Mouse (Mus musculus) midbrain, embryonic 14.5 days (tissue): ENCODE measurements around the gene Cox8b. TPM values are rescaled to one million over a fixed set of nuclear protein-coding genes. Genes with fewer than 3 reads are reported as not detected.

Experiments
- ATAC-seq: fragments of 200-750 bp; cut with Nextera tagmentation; 2 replicates; pipeline ENCODE4 v1.8.0; 2017; ENCODE audit warnings: moderate number of reproducible peaks, moderate library complexity; ENCODE audit not compliant: low FRiP score, low TSS enrichment
- DNase-seq: peaks from one replicate; pipeline ENCODE4 v3.0.0-alpha.2; 2015
- H3K27ac ChIP-seq: fragments of 300-500 bp; sonication (generic); replicated peaks from 2 replicates; pipeline ENCODE4 v1.5.1; 2014; ENCODE audit warnings: mild to moderate bottlenecking, low read depth, low read length, moderate library complexity
- H3K27me3 ChIP-seq: fragments of 300-500 bp; sonication (generic); 2 replicates; pipeline ENCODE4 v1.6.1; 2014; ENCODE audit warnings: low read length, control low read depth, mixed read lengths; ENCODE audit not compliant: control insufficient read depth, insufficient read depth
- H3K36me3 ChIP-seq: fragments of 300-500 bp; sonication (generic); 2 replicates; pipeline ENCODE4 v1.6.1; 2014; ENCODE audit warnings: low read length, control low read depth; ENCODE audit not compliant: control insufficient read depth, insufficient read depth
- H3K4me1 ChIP-seq: fragments of 300-500 bp; sonication (generic); 2 replicates; pipeline ENCODE4 v1.6.1; 2014; ENCODE audit warnings: mild to moderate bottlenecking, antibody characterized with exemption, low read length, control low read depth; ENCODE audit not compliant: control insufficient read depth, insufficient read depth
- H3K4me2 ChIP-seq: fragments of 300-500 bp; sonication (generic); 2 replicates; pipeline ENCODE4 v1.6.1; 2014; ENCODE audit warnings: mild to moderate bottlenecking, low read length, moderate library complexity
- H3K4me3 ChIP-seq: fragments of 300-500 bp; sonication (generic); replicated peaks from 2 replicates; pipeline ENCODE4 v1.5.1; 2014; ENCODE audit warnings: low read depth, low read length
- H3K9ac ChIP-seq: fragments of 300-500 bp; sonication (generic); replicated peaks from 2 replicates; pipeline ENCODE4 v1.6.1; 2014; ENCODE audit warnings: mild to moderate bottlenecking, low read length, moderate library complexity
- H3K9me3 ChIP-seq: fragments of 300-500 bp; sonication (generic); 2 replicates; pipeline ENCODE4 v1.6.1; 2016; ENCODE audit warnings: low read length, control low read depth, mixed read lengths; ENCODE audit not compliant: control insufficient read depth
- WGBS: fragments of 180-500 bp; shearing (Covaris S2); extraction: QIAGEN DNeasy Blood & Tissue Kit; methylation state at CpG from one replicate; pipeline ENCODE4 v1.1.7; 2014; 5-methylcytosine and 5-hydroxymethylcytosine counted together
- polyA plus RNA-seq: library from polyadenylated mRNA; unstranded; fragments of >200 nt; fragmentation: Nextera tagmentation; extraction: Ambion mirVana; gene quantifications from 2 replicates; pipeline ENCODE4 v1.2.1, GENCODE M21; 2014

The Cox8b gene
- polyA plus RNA-seq, 1 experiment from 2014 or later, result not detected

DNA sequence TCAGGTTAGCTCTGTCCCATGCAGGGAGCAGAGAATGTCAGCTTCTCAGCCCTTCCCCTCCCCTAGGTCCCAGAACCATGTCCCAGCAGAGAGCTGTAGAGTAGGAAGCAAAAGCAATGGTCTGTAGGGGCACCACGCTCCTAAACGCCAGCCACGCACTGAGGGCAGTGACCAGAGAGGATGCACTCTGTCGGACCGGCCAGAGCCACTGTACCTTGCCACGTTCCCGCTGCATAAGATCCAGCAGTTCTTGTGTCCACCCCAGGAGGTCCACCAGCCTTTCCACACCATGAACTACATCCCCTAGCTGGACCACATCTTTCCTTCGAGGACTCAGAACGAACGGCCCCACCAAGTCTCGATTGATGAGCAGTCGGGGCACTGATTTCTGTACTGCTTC, 35.5 kb downstream of the Cox8b start:
- Histone ChIP-seq H3K27me3 (no peaks in the 10 kb centered on the region), H3K36me3 (peaks cover 71% of the 10 kb centered on the region), H3K9ac (no peak overlapping the region), H3K27ac (no peak overlapping the region), H3K4me3 (no peak overlapping the region), H3K4me1 (no peaks in the 10 kb centered on the region), H3K4me2 (no peak overlapping the region), H3K9me3 (no peaks in the 10 kb centered on the region)
- ATAC-seq, result no peak
- DNase-seq, result no peak
- WGBS, result 91% methylated on average over 12 of the region's 12 CpGs

DNA sequence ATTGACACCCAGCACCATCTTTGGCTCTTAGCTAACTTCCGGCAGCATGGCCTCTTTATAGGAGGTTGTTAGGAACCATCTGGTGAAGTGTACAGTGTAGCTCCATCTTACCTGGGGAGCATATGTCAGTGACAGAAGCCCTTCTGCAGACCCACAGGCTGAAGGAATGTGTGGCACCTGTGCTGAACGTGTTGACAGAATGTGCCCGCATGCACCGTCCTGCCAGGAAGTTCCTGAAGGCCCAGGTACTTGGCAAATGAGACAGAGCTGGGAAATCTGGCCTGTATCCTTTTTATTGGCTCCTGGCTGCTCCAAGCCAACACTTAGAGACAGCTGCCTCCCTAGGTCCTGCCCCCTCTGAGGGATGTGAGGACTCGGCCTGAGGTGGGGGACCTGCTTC, 39.5 kb downstream of the Cox8b start:
- Histone ChIP-seq H3K27ac (no peak overlapping the region), H3K4me2 (no peak overlapping the region), H3K9me3 (no peaks in the 10 kb centered on the region), H3K27me3 (no peaks in the 10 kb centered on the region), H3K36me3 (peaks cover 71% of the 10 kb centered on the region), H3K9ac (no peak overlapping the region), H3K4me1 (peaks cover 14% of the 10 kb centered on the region), H3K4me3 (no peak overlapping the region)
- DNase-seq (no peak), ATAC-seq (no peak)
- WGBS, result 86% methylated on average over 5 of the region's 5 CpGs

DNA sequence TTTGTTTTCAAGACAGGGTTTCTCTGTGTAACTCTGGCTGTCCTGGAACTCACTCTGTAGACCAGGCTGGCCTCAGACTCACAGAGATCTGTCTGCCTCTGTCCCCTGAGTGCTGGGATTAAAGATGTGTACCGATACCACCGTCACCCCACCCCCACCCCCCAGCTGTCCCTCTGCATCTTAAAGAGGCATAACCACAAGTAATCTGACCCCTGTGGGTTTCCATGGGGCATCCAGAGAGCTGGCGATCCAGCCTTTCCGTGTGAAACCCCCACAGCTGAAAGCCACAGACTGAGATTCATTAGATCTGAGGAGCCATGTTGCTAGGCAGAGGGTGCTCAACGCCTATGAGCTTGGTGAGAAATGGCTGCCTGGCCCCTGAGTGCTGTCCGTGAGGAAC, 40.2 kb downstream of the Cox8b start:
- ATAC-seq (no peak), DNase-seq (no peak)
- Histone ChIP-seq H3K4me2 (no peak overlapping the region), H3K27me3 (no peaks in the 10 kb centered on the region), H3K4me1 (peaks cover 21% of the 10 kb centered on the region), H3K4me3 (no peak overlapping the region), H3K9ac (no peak overlapping the region), H3K36me3 (peaks cover 67% of the 10 kb centered on the region), H3K27ac (no peak overlapping the region), H3K9me3 (no peaks in the 10 kb centered on the region)
- 63% methylated on average over 6 of the region's 6 CpGs for WGBS

DNA sequence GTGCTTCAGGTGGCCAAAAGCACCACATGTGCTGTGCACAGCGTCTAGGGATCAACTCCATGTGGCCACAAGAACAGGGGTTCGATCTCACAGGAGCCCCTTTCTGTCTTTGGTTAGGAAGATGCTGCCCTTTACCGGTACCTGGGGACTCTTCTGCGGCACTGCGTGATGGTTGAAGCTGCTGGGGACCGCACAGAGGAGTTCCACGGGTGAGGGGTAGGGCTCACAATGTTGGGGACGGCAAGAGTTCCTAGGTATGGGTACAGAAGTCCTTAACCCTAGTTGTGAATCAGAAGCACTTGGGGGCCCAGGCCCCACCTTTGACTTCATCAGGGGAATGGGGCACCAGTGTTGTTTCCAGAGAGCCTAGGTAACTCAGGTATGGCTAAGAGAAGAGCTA, 41.5 kb downstream of the Cox8b start:
- H3K9me3 ChIP-seq, result no peaks in the 10 kb centered on the region
- H3K36me3 ChIP-seq, result peaks cover 63% of the 10 kb centered on the region
- H3K4me2 ChIP-seq, result peak overlapping the region; percentile 92
- 96% methylated on average over 8 of the region's 8 CpGs for WGBS
- peak overlapping the region; percentile 90; the same call in 1 of the 2 replicates for H3K9ac ChIP-seq
- no peak for DNase-seq
- H3K4me3 ChIP-seq, result peak overlapping the region; percentile 85
- H3K27me3 ChIP-seq, result no peaks in the 10 kb centered on the region
- no peak overlapping the region for H3K27ac ChIP-seq
- no peak for ATAC-seq
- H3K4me1 ChIP-seq, result peaks cover 22% of the 10 kb centered on the region

DNA sequence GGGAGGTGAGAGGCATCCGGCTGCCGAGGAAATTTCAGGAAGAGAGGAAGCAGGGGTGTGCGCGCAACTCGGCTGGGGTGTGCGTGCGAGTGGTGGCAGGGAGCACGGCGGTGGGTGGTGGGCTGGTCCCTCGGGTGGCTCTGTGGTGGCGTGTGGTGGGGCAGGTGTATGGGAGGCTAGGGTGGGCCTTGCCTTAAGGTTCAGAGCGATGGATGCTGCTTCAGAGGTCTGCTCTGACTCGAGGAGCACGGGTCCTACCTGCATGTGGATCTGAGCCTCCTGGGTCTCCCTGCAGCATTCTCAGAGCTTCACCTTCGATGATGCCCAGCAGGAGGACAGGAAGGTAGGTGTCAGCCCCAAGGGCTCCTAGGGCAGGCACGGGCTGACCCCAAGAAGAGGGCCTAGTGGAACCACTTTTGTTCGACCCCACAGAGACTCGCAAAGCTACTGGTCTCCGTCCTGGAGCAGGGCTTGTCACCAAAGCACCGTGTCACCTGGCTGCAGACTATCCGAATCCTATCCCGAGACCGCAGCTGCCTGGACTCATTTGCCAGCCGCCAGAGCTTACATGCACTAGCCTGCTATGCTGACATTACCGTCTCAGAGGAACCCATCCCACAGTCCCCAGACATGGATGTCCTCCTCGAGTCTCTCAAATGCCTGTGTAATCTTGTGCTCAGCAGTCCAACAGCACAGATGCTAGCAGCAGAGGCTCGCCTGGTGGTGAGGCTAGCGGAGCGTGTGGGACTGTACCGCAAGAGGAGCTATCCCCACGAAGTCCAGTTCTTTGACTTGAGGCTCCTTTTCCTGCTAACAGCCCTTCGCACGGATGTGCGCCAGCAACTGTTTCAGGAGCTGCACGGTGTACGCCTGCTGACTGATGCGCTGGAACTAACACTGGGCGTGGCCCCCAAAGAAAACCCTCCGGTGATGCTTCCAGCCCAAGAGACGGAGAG, 42.4 kb downstream of the Cox8b start, which contains the start of gene Bet1l:
Bet1l (minus strand) TSS at position 28 of the 956 bp plus-strand sequence.
- Histone ChIP-seq H3K4me3 (peak within 1 kb of the TSS; percentile 85), H3K4me1 (peaks cover 22% of the 10 kb centered on the region), H3K9me3 (no peaks in the 10 kb centered on the region), H3K27me3 (no peaks in the 10 kb centered on the region), H3K36me3 (peaks cover 63% of the 10 kb centered on the region), H3K4me2 (peak within 1 kb of the TSS; percentile 92), H3K9ac (peak within 1 kb of the TSS; percentile 90), H3K27ac (peak within 1 kb of the TSS; percentile 91)
- no peak for DNase-seq
- peak; percentile 28 for ATAC-seq
- 40% methylated on average over 40 of the region's 40 CpGs for WGBS

DNA sequence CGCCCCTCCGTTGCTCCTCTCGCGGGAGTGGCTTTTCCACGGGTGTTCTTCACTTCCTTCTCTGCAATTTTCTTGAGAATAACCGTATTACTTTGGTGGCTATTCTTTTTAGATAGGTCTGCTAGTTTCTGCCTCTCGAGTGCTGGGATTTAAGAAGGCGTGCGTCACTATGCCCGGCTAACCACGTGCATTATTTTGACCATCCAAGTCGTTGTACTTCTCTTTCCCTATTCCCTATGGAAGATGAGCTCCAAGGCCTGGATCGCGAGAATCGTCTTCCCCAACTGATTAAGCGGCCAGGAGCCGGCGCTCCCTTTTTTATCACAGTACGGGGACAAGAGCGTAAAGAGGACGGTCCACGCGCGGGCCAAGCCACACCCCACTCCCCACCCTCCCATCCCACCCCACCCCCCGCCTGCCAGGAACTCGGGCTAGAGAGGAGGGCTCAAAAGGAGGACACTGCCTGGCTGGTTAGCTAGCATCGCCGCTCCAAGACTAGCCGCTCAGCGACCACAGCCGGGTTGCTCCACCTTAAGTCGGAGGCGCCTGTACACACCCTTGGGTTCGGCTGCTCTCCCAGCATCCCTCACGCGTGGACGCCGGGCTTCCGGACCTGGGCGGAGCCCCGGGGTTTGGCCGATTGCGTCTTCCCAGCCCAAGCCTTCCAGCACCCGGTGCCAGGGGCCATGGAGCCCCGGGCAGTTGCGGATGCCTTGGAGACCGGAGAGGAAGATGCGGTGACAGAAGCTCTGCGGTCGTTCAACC, 43.3 kb downstream of the Cox8b start, which contains the start of gene Ric8a:
Ric8a (plus strand) TSS at position 173 of the 765 bp plus-strand sequence.
- Histone ChIP-seq H3K9ac (peak within 1 kb of the TSS; percentile 90), H3K4me1 (peaks cover 22% of the 10 kb centered on the region), H3K27me3 (no peaks in the 10 kb centered on the region), H3K9me3 (no peaks in the 10 kb centered on the region), H3K27ac (peak within 1 kb of the TSS; percentile 91), H3K4me2 (peak within 1 kb of the TSS; percentile 92), H3K4me3 (peak within 1 kb of the TSS; percentile 85), H3K36me3 (peaks cover 63% of the 10 kb centered on the region)
- DNase-seq (peak; percentile 87), ATAC-seq (peak; percentile 78)
- under 1% methylated on average over 50 of the region's 50 CpGs for WGBS

DNA sequence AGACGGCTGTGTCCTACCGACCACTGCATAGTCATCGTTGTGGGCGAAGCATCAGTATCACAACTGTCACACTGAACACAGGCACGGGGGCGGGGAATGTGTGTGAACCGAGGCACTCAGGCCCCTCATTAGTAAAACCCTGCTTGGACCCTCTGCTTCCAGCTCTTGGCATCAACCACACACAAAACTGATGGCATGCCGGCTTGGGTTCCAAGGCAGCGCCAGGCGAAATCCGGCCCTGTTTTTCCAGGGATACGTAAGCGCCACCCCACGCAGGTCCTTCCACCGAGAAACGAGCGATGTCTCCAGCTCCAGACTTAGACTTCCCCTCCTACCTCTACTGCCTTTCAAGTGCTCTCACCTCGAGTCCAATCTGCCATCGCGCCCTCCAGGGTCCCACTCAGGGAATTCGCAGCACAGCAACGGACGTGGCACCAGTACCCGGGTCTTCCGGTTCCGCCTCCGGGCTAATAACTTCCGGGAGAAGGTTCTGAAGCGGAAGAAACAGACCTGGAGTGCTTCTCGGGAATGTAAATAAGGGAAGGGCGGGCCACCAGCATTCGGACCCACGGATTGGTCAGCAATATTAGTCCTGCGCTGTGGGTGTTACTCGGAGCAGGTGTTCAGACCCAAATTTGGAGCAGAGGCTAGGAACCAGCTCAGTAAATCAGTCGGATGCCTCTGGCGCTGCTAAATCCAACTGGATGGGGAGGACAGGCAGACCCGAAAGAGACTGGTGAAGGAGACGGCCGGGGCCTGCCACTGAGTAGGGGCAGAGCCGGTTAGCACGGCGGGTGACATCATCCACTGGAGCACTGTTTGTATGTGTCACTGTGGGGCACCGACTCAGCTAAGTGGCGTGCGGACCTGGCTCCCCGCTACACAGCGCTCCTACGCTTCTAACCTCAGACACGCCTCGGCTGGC, 44.1 kb downstream of the Cox8b start, which contains the start of gene Gm45785:
Gm45785 (minus strand) TSS at position 472 of the 925 bp plus-strand sequence.
- H3K27me3 ChIP-seq, result no peaks in the 10 kb centered on the region
- peak within 1 kb of the TSS; percentile 90 for H3K9ac ChIP-seq
- 1% methylated on average over 51 of the region's 51 CpGs for WGBS
- DNase-seq (peak; percentile 93), ATAC-seq (peak; percentile 79)
- H3K27ac ChIP-seq, result peak within 1 kb of the TSS; percentile 91
- H3K4me2 ChIP-seq, result peak within 1 kb of the TSS; percentile 92
- peaks cover 62% of the 10 kb centered on the region for H3K36me3 ChIP-seq
- peaks cover 22% of the 10 kb centered on the region for H3K4me1 ChIP-seq
- H3K4me3 ChIP-seq, result peak within 1 kb of the TSS; percentile 85
- H3K9me3 ChIP-seq, result no peaks in the 10 kb centered on the region

DNA sequence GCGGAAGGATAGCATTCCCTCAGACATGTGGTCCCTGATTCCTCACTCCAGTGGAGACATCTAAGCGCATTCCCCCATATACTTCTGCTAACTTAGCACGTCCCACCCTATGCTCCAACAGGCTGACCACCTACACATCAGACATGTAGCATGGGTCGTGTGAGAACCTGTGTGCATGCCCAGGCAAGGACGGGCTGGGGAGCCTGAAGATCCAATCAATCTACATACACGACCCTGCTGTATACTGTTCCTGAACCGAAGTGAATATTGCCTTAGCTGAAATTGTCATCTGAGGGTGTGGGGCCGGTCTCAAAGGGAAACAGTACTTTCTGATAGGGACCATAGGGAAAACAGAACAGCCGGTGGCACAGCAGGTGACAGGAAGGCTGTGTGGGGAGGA, 45.1 kb downstream of the Cox8b start:
- peaks cover 54% of the 10 kb centered on the region for H3K36me3 ChIP-seq
- ATAC-seq (no peak), DNase-seq (no peak)
- 80% methylated on average over 9 of the region's 9 CpGs for WGBS
- peaks cover 22% of the 10 kb centered on the region for H3K4me1 ChIP-seq
- peak overlapping the region; percentile 85 for H3K4me3 ChIP-seq
- H3K27me3 ChIP-seq, result no peaks in the 10 kb centered on the region
- H3K4me2 ChIP-seq, result peak overlapping the region; percentile 92
- H3K9me3 ChIP-seq, result no peaks in the 10 kb centered on the region
- H3K9ac ChIP-seq, result peak overlapping the region; percentile 90; the same call in 1 of the 2 replicates
- no peak overlapping the region for H3K27ac ChIP-seq
